Mouse (Mus musculus) thymus, postnatal 14 days (tissue): ENCODE results near the gene Kctd2.
"Not testable (repeated sequence)": the region's sequence is repeated elsewhere in the genome, so short reads cannot be mapped to it uniquely, and the experiment has no call there.

Experiments
- DNase-seq: peaks from one replicate; pipeline ENCODE4 v3.0.0; 2021

The Kctd2 gene

GRCm38 (mm10) chr11:115419531-115420237 is at the start of gene Kctd2, which contains the start of gene Atp5h:
TSS of gene Kctd2 (plus strand) at chr11:115420128.
TSS of gene Atp5h (minus strand) at chr11:115419962.
- peak; percentile 95 for DNase-seq

- DNase-seq = no peak
Measured at GRCm38 (mm10) chr11:115370368-115370767, 49.6 kb upstream of the Kctd2 start.

GRCm38 (mm10) chr11:115371354-115371753 is 48.6 kb upstream of the Kctd2 start:
- DNase-seq = no peak

DNA sequence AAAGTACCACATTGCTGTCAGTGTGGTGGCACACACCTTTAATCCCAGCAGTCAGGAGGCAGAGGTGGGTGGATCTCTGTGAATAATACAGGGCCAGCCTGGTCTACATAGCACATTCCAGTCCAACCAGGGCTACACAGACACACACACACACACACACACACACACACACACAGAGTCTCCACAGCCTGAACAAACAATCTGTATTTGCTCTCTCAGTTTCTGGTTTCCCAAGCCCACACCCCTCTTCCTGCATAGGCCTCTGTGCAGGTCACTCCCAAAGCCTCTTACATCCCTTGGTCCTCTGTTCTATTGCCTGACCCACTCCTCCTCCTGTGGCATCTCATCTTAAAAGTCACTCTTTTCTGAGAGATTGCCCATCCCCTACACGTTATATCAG is 47.9 kb upstream of the Kctd2 start:
- DNase-seq = no peak

DNA sequence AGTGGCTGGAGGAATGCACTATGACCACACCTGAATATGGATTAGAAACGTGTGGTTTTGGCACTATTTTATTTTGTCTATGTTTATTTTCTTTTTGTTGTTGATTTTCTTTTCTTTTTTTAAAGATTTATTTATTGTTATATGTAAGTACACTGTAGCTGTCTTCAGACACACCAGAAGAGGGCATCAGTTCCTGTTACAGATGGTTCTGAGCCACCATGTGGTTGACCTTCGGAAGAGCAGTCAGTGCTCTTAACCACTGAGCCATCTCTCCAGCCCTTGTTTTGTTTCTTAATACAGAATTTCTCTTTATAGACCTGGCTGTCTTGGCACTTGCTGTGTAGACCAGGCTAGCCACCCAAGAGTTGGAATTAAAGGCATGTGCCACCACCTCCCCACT is 47.2 kb upstream of the Kctd2 start:
- DNase-seq = no peak

- no peak for DNase-seq
Measured at GRCm38 (mm10) chr11:115373805-115374694, 45.9 kb upstream of the Kctd2 start.

GRCm38 (mm10) chr11:115374695-115375425 is 45.1 kb upstream of the Kctd2 start:
- DNase-seq = no peak

- no peak for DNase-seq
Measured at GRCm38 (mm10) chr11:115376722-115377121, 43.2 kb upstream of the Kctd2 start.

- DNase-seq = no peak
Measured at GRCm38 (mm10) chr11:115377254-115377653, 42.7 kb upstream of the Kctd2 start.

- no peak for DNase-seq
Measured at GRCm38 (mm10) chr11:115377854-115378253, 42.1 kb upstream of the Kctd2 start.

DNA sequence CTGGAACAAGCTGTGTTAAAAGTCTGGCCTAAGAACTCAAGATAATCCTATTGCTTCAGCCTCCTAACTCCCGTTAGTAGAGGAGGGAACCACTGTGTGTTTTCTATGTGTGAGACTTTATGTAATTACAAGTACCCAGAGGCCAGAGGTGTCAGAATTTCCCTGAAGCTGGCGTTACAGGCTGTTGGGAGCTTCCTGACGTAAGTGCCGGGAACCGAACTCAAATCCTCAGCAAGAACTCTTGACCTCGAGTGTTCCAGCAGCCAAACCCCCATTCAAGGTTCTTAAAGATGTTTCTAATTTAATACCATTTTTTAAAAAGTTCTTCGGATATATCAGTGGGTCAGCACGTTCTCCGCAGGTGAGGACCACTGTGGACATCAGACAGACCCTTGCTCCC is 38.7 kb upstream of the Kctd2 start:
- no peak for DNase-seq

DNA sequence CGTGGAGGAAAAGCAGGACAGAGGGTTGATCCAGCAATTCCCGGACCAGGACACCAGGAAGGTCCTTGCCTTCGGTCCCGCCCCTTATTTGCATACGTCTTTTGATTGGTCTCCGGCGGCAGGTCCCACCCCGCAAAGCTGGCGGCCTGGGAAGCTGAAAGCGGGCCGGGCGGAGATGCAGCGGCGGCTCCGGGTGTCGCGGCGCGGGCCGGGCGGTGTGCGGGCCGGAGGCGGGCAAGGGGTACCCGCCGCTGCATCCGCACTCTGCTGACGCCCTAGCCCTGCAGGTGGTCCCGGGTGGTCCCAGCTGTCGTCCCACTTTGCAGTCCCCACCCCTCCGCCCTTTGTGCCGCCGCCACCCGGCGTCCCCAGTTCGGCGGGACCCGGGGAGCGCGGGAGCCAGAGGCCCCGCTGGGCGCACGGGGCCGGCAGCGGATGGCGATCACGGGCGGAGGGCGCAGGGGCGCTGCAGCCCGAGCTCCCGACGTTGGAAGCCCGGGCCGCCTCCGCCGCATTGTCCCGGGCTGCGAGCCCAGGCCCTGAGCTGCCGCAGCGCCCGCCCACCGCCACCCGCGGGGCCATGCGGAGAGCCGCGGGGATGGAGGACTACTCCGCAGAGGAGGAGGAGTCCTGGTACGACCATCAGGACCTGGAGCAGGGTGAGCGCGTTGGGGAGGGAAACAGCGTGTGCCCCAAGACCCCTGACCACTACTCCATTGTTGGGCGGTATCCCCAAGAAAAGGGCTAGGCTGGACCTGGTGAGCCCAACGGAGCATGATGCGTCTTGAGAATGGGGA is 38.0 kb upstream of the Kctd2 start, which contains the start of gene Cdr2l:
Gene Cdr2l (plus strand): TSS at position 174 of the 797 bp plus-strand sequence.
- peak; percentile 74 for DNase-seq

GRCm38 (mm10) chr11:115382891-115383290 is 37.0 kb upstream of the Kctd2 start:
- DNase-seq = no peak

GRCm38 (mm10) chr11:115383701-115384474 is 36.0 kb upstream of the Kctd2 start:
- no peak for DNase-seq

- DNase-seq = no peak
Measured at GRCm38 (mm10) chr11:115384587-115384986, 35.3 kb upstream of the Kctd2 start.

GRCm38 (mm10) chr11:115386859-115387258 is 33.1 kb upstream of the Kctd2 start:
- not testable (repeated sequence) for DNase-seq

DNA sequence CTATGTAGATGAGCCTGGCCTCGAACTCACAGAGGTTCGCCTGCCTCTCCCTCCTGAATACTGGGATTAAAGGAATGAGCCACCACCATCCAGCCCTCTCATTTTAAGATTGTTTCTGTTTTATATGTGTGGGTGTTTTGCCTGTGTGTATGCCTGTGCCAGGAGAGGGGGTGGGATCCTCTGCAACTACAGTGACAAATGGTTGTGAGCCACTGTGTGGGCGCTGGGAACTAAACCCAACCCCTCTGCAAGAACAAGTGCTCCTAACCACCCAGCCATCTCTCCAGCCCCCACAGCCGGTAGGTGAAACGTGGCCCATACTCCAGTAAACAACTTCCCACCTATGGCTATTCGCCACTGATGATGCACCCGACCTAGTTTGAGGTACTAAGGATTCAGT is 28.6 kb upstream of the Kctd2 start:
- DNase-seq = no peak

- DNase-seq = no peak
Measured at GRCm38 (mm10) chr11:115393721-115394325, 26.1 kb upstream of the Kctd2 start.

DNA sequence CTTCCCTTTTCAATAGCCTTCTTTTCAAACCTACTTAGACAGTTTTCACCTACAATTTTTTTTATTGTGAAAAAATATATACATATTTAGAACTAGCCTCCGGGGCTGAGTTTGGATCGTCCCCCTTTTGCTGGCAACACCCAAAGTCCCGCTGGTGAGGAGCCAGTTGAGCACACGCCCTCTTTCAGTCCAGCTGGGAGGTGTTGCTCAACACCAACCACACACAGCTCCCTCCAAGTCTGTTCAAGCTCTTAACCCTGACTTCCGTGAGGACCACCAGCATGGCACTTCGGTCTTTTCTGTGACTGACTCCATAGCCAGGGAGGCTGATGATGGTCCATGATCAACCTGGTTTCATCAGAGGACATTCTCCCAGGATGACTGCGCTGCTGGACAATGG is 21.8 kb upstream of the Kctd2 start:
- DNase-seq = no peak

DNA sequence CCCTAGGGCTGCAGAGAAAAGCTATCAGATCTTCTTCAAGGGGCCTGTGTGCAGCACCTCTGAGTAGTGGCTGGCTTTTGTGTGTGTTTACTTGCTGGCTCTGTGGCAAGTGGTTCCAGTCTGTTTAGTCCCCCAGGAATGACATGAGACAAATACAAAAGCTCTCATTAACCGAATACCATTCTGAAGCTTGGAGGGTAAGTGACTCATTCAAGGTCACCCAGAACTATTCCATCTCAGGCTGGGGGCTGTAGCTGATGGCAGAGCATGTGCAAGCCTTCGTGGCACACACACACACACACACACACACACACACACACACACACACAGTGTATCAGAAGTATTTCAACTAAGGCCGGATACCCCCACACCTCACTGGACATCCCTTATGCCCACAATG is 19.8 kb upstream of the Kctd2 start:
- no peak for DNase-seq
